Mouse (Mus musculus): ENCODE results near the gene Folr1.

- TF ChIP-seq MAFK (IDR thresholded peaks at IDR 0.05; ENCODE audit: insufficient read depth, low read depth, low read length): no peak
- no peak for TF ChIP-seq ZNF384 (IDR thresholded peaks at IDR 0.05; ENCODE audit: low read depth, low read length)
- TF ChIP-seq ZC3H11A (IDR thresholded peaks at IDR 0.05; ENCODE audit: borderline replicate concordance, low read depth, low read length): no peak
- TF ChIP-seq HCFC1 (IDR thresholded peaks at IDR 0.05; ENCODE audit: borderline replicate concordance, insufficient read depth, low read length): no peak
- no peak for TF ChIP-seq CHD2 (IDR thresholded peaks at IDR 0.05; ENCODE audit: low read depth, low read length)
Observed at GRCm38 (mm10) chr7:101834903-101835302, 35.7 kb downstream of the Folr1 start.
